Mouse (Mus musculus) monocyte, adult 2 months (primary cell): ENCODE measurements around the gene Prrc2a.

Experiments
- DNase-seq, 2 experiments: peaks; one replicate each; pipeline ENCODE4 v3.0.0; 2022; ENCODE audit warnings: low spot score in 2 of 2, low read depth in 1 of 2

Gene Prrc2a

DNA sequence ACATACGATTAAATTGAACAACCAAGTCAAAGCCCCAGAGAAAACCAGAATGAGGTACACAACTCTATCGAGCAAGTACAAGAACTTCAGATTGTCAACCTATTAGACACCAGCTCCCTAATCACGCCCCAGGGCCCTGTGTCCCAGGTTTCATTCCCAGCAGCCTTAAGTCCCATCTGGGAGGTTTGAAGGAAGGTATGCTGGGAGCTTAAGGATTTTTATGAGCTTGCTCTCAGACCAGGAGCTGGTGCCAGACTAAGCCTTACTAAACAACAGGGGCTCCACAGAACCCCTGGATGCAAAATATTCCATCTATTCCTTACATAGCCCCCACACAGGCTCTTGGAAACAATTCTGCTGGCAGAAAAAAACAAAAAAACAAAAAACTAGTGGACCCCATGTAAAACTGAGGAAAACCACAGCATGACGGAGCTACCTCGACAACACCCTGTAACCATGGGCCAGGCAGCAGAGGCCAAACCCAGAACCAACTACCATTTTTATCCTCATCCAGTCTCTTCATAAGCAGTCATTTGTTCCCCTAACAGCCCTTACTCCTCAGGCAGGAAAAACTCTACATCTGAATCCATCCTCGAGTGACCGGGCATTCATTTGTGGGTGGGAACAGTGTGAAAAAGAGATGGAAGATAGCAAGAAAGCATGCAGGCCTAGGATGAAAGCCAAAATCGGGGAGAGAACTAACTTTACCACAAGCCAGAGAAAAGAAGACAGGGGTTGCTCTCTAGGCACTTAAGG lies 1.2 kb downstream of the Prrc2a start:
- DNase-seq: no peak

- no peak for DNase-seq
These were observed 2.0 kb downstream of the Prrc2a start for GRCm38 (mm10) chr17:35162730-35163129.

DNA sequence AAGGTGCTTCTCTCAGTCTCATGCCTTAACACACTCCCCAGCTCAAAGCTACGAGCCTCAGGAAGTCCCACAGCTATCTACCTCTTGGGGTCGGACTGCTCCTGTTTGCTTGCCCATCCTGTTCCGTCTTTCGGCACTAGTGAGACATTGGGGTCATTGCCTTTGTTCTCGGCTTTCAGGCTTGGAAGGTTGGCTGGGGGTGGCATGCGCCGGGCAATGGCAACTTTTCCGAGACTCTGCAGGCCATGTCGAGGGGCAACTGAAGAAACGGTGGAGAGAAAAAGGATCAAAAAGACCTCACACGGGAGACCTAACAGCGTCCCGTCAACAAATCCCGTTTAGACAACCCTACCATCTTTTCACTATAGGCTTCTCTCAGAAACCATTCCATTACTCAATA lies 2.6 kb downstream of the Prrc2a start:
- DNase-seq: no peak

GRCm38 (mm10) chr17:35161421-35161820 lies 3.3 kb downstream of the Prrc2a start:
- no peak for DNase-seq

DNA sequence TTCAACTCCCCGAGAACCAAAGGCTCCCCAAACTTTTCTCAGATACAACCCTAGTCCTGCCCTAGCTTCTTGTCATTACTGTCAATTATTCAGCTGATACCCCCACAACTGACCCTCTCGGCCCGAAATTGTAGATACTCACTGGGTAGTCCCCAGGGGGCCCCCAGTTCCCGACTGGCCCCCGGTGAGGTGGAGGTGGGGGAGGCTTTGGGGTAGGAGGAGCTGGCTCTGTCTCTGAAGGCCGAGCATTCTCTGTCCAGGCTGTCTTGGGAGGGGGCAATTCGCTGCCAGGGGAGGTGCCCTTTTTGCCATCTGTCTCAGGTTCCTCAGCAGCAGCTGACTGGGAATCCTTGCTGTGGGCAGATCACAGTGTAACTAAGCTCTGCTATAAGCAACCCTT lies 5.1 kb downstream of the Prrc2a start:
- DNase-seq: no peak

GRCm38 (mm10) chr17:35158850-35159593 lies 5.7 kb downstream of the Prrc2a start:
- DNase-seq: no peak

- DNase-seq: no peak
These were observed 7.0 kb downstream of the Prrc2a start for GRCm38 (mm10) chr17:35157661-35158175.

GRCm38 (mm10) chr17:35157254-35157653 lies 7.4 kb downstream of the Prrc2a start:
- DNase-seq: no peak

DNA sequence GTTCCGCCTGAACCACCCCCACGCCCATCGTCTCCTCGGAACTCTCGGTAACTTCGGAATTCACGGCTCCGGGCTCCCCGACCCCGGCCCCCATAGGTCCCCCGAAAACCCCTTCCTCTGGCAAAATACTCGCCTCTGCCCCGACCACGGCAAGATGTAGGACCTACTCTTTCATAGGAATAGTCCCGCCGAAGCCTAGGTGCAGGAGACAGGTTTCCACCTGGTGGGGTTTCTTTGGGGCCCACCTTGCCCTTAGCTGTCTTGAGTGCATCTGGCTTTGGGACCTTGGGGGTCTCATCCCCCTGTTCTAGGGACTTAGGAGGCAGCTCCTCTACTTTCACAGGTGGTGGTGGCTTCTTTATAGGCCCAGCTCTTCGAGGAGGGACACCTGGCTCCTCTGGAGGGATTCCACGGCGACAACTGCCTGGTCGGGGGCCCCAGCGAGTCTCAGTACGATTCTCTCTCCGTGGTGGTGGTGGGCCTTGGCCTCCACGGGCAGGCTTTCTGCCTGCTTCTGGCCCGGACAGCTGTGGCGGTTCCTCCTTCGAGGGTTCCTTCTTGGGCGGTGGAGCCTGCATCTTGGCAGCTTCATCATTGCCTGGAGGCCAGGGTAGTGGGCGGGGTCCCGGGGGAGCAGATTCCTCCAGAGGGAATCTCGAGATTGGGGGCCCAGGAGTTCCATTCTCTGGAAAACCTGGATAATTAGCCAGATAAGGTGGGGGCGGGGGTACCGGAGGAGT lies 8.1 kb downstream of the Prrc2a start:
- DNase-seq: no peak

DNA sequence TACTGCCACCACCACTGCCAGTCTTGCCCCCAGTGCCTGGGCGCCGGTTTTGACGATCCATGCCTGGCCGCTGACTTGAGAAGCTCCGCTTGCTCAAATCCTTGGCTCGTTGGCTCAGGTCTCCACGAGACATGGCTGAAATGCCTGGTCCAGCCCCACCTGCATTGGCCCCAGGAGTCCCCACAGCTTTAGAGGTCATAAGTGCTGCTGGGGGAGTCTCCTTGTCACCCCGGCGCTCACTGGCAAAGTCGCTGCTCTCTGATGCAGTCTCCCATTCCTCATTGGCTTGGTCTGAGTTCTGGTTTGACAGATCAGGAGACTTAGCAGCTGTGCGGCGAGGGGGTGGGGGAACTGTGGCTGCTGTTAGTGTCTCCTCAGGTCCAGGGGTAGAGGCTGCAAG lies 9.2 kb downstream of the Prrc2a start:
- DNase-seq: no peak

GRCm38 (mm10) chr17:35154616-35155015 lies 10.1 kb downstream of the Prrc2a start:
- DNase-seq: no peak

GRCm38 (mm10) chr17:35153931-35154330 lies 10.8 kb downstream of the Prrc2a start:
- no peak for DNase-seq

- no peak for DNase-seq
These were observed 11.6 kb downstream of the Prrc2a start for GRCm38 (mm10) chr17:35153077-35153476.

- DNase-seq: no peak
These were observed 12.6 kb downstream of the Prrc2a start for GRCm38 (mm10) chr17:35152121-35152520.

DNA sequence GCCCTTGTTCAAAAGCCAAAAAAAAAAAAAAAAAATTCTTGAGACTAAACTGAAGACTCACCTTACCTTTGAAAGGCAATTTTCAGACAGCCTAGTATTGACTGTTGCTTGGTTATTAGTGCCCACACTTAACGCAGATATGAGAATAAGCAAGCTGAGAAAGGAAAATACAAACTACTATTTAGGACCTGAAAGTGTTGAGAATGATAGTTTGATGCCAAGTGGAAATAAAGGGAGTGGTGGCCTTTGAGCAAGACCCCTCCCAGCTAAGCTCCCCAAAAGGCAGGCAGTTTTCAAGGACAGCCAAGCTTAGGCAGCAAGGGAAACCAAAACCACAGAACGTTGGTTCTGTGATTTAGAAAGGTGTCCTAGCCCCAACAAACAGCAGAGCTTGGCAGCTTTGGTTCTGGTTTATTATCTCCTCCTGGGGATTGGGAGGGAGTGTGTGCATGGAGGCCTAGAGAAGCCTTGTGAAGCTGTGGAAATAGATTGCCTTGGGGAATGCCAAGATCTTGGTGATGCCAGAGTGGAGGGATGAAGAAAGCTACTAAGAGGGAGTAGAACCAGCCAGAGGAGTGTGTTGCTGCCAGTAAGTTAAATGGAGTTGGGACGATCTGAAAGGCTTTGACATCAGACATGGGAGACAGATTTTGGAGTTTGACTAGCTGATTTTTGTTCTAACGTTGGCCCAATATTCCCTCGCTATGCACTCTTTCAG lies 16.6 kb downstream of the Prrc2a start:
- no peak for DNase-seq

DNA sequence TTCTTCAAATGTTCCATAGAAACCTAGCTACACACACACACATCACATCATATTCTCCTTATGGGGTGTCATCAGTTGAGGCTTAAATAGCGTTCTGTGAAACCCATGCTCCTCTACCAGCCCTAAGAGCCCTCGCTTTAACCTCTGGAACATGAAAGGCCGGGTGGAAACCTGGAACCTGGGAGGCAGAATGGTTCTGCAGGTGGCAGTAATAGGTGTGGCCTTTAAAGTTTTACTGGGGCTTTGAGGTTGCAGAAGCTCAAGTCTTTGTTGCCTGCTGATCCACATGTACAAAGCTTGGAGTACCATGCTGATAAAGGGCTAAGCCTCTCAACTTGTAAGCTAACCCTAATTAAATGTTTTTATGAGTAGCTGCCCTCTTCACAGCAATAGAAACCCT lies 17.3 kb downstream of the Prrc2a start:
- no peak for DNase-seq

GRCm38 (mm10) chr17:35146139-35146538 lies 18.6 kb downstream of the Prrc2a start:
- DNase-seq: no peak

- DNase-seq: no peak
These were observed 22.7 kb downstream of the Prrc2a start for GRCm38 (mm10) chr17:35141971-35142370.

GRCm38 (mm10) chr17:35140490-35140996 lies 24.2 kb downstream of the Prrc2a start:
- DNase-seq: no peak

GRCm38 (mm10) chr17:35139269-35139668 lies 25.4 kb downstream of the Prrc2a start:
- no peak for DNase-seq
